Mouse (Mus musculus): Measurements from ENCODE around the gene Tomm34.

Tomm34 gene

DNA sequence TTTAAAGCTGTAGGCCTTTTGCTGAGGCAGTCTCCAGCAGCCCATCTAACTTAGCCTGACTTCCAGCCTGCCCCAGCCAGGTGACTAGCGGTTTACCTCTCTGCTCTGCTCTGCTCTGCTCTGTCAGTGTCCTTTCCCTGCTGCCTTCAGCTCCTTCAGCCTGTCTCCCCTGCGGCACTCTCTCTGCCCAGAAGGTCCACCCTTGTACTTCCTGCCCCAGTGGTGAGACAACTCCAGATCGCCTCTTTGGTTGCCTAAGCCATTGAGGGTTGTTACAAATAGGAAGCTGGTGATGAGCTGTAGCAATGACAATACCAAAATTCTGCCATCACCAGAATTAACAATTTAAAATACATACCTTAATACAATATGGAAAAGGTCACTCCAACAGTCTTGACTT lies 60.0 kb downstream of the Tomm34 start:
- DNase-seq (ENCODE audit: low spot score in 2 of 2): no peak

DNA sequence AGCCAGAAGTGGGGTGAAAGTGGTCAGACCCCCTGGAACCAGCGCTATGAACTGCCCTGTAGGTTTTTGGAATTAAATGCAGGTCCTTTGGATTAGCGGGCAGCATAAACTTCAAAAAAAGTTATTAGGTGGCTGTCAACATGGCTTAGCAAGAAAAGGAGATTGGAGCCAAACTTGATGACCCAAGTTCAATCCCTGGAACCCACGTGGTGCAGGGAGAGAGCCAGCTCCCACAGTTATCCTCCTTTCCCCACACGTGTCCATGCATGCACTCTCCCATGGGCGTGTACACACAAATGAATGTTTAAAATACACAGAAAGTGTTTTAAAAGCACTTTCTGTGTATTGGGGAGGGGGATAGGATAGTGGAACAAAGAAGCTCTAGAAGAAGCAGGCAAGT lies 60.5 kb downstream of the Tomm34 start:
- no peak for DNase-seq (ENCODE audit: low spot score in 2 of 2)

DNA sequence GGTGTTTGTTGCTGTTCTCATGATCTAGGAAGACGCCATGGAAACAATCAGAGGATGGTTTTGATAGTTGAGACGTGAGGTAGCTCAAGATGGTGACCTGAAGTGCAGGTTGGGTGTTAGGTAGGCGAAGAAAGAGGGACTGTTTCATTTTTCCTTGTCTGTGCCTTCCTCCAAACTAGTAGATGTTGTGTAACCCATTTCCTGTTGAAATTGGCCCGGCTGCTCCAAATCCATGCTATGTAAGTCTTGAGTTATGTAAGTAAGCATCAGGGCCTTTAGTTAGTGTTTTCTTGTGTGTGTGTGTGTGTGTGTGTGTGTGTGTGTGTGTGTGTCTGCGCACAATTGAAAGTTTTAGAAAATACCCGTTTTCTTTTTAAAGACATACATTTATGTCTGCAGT lies 61.7 kb downstream of the Tomm34 start:
- DNase-seq (ENCODE audit: low spot score in 2 of 2): no peak

DNA sequence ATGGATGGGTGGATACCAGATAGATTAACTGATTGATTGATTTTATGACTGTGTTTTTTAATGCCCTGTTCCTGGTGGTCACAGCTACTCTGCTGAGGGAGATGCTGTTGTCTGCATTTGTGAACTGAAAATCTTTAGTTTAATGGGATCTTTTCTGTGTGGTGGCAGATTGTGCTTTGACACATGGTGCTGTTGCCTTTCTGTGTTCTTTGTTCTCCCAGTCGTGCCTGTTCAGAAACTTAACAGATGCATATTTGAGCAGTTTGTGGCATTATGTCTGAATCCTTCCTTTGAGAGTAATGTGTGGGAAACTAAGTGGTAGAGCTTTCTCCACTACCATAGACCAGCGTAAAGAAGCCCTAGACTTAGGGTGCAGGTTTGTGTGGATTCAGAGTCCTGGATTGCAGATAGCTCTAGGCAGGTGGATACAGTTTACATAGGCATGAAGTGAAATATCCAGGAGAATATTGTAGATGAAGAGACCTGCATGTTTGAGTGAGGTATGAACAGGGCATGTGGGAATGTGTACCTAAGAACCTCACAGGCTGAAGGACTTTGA lies 62.9 kb downstream of the Tomm34 start:
- no peak for DNase-seq (ENCODE audit: low spot score in 2 of 2)

DNA sequence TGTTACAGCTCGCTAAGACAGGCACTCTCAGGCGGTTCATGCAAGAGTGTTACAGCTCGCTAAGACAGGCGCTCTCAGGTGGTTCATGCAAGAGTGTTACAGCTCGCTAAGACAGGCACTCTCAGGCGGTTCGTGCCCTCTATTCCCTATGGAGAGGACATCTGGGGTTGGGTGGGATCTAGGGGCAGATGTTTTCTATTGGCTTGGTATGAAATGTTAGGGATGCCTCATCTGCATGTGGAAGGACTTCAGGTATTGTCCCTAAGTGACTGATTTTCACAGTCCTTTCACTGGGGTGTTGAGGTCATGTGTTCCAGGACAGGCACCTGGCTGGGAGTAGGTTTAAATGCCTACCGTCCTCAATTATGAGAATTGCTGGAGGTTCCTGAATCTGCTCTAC lies 63.4 kb downstream of the Tomm34 start:
- DNase-seq (ENCODE audit: low spot score in 2 of 2): no peak

DNA sequence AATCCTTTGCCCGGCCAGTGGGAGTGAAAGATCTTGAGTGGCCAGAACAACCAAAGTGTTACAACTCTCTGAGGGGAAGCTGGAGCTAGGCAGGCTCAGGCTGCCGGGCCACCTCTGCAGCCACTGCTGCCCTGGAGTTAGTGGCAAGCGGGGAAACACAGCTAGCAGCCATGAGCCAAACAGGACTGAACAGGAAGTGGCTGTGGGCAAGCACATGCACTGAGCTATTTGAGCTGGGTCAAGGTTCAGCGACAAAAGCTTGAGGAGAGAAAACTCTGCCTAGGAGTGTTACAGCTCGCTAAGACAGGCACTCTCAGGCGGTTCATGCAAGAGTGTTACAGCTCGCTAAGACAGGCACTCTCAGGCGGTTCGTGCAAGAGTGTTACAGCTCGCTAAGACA lies 64.0 kb downstream of the Tomm34 start:
- DNase-seq (ENCODE audit: low spot score in 2 of 2): peak; percentile 66 to 69

DNA sequence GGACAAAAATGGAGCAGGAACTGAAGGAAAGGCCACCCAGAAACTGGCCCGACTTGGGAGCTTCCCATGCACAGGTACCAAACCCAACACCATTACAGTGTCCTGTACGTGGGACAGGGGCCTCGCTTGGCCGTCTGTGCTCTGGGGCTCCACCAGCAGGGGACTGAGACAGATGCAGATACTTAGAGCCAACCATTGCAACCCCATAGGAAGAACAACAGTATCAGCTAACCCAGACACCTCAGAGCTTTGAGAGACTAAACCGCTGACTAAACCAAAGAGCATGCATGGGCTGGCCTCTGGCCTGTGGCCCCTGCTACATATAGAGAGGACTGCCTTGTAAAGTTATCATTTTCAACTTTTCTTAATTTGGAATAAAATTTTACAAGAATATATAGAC lies 66.5 kb downstream of the Tomm34 start:
- DNase-seq (ENCODE audit: low spot score in 2 of 2): no peak

Measured in natural killer cell, adult 2 months (primary cell).